Mouse (Mus musculus): ENCODE results near the gene Klf13.

Gene Klf13

GRCm38 (mm10) chr7:63879583-63879982 lies 59.1 kb downstream of the Klf13 start:
- no peak for DNase-seq

- DNase-seq = no peak
Measured at GRCm38 (mm10) chr7:63877610-63878009, 61.1 kb downstream of the Klf13 start.

- DNase-seq = no peak
Measured at GRCm38 (mm10) chr7:63876640-63877039, 62.1 kb downstream of the Klf13 start.

GRCm38 (mm10) chr7:63875686-63876085 lies 63.0 kb downstream of the Klf13 start:
- DNase-seq = no peak

GRCm38 (mm10) chr7:63873880-63874279 lies 64.8 kb downstream of the Klf13 start:
- DNase-seq = no peak

GRCm38 (mm10) chr7:63871698-63872097 lies 67.0 kb downstream of the Klf13 start:
- DNase-seq = no peak

GRCm38 (mm10) chr7:63868356-63868918 lies 70.3 kb downstream of the Klf13 start:
- no peak for DNase-seq

- no peak for DNase-seq
Measured at GRCm38 (mm10) chr7:63865911-63866310, 72.8 kb downstream of the Klf13 start.

- DNase-seq = no peak
Measured at GRCm38 (mm10) chr7:63863046-63863445, 75.7 kb downstream of the Klf13 start.

GRCm38 (mm10) chr7:63861123-63861522 lies 77.6 kb downstream of the Klf13 start:
- no peak for DNase-seq

GRCm38 (mm10) chr7:63858571-63859152 lies 80.1 kb downstream of the Klf13 start:
- DNase-seq = peak; percentile 92

- no peak for DNase-seq
Measured at GRCm38 (mm10) chr7:63857771-63858417, 80.8 kb downstream of the Klf13 start.

GRCm38 (mm10) chr7:63855283-63855682 lies 83.4 kb downstream of the Klf13 start:
- peak; percentile 81 to 85 for DNase-seq

- DNase-seq = peak in 1 of 2 experiments; percentile 23
Measured at GRCm38 (mm10) chr7:63851841-63852533, 86.7 kb downstream of the Klf13 start.

All from thymus, postnatal 36 days (tissue).